Mouse (Mus musculus): ENCODE data around the gene Zbtb45.

GRCm38 (mm10) chr7:13028986-13029385 is 19.2 kb upstream of the Zbtb45 start:
- no peak for TF ChIP-seq TAL1 (IDR thresholded peaks at IDR 0.05; ENCODE audit: low read length)
- no peak for TF ChIP-seq GATA1 (IDR thresholded peaks at IDR 0.05; ENCODE audit: low read length)
